Mouse (Mus musculus) liver, embryonic 13.5 days (tissue): Measurements from ENCODE around the gene Tshz2. TPM values are rescaled to one million over a fixed set of nuclear protein-coding genes. Genes with fewer than 3 reads are reported as not detected.

ENCODE experiments used
- ATAC-seq: fragments of 200-750 bp; cut with Nextera tagmentation; 2 replicates; pipeline ENCODE4 v1.8.0; 2017; ENCODE audit warnings: low read depth, mild to moderate bottlenecking, moderate number of reproducible peaks, moderate library complexity
- DNase-seq: peaks from one replicate; pipeline ENCODE4 v3.0.0; 2022
- H3K27ac ChIP-seq: fragments of 300-500 bp; sonication (generic); 2 replicates; pipeline ENCODE4 v1.5.1; 2015; ENCODE audit warnings: moderate library complexity, mild to moderate bottlenecking, inconsistent platforms
- H3K27me3 ChIP-seq: fragments of 300-500 bp; sonication (generic); 2 replicates; pipeline ENCODE4 v1.6.1; 2015; ENCODE audit warnings: mild to moderate bottlenecking, inconsistent platforms
- H3K36me3 ChIP-seq: fragments of 300-500 bp; sonication (generic); 2 replicates; pipeline ENCODE4 v1.6.1; 2015; ENCODE audit warnings: mild to moderate bottlenecking, inconsistent platforms
- H3K4me1 ChIP-seq: fragments of 300-500 bp; sonication (generic); replicated peaks from 2 replicates; pipeline ENCODE4 v1.6.1; 2015; ENCODE audit warnings: inconsistent platforms
- H3K4me2 ChIP-seq: fragments of 300-500 bp; sonication (generic); 2 replicates; pipeline ENCODE4 v1.6.1; 2015; ENCODE audit warnings: inconsistent platforms, mild to moderate bottlenecking, moderate library complexity
- H3K4me3 ChIP-seq: fragments of 300-500 bp; sonication (generic); replicated peaks from 2 replicates; pipeline ENCODE4 v1.5.1; 2015; ENCODE audit warnings: mild to moderate bottlenecking, inconsistent platforms
- H3K9ac ChIP-seq: fragments of 300-500 bp; sonication (generic); 2 replicates; pipeline ENCODE4 v1.6.1; 2015; ENCODE audit warnings: mild to moderate bottlenecking, inconsistent platforms
- H3K9me3 ChIP-seq: fragments of 300-500 bp; sonication (generic); replicated peaks from 2 replicates; pipeline ENCODE4 v1.6.1; 2016; ENCODE audit warnings: inconsistent platforms
- WGBS: fragments of 180-500 bp; shearing (Covaris S2); methylation state at CpG from one replicate; pipeline ENCODE4 v1.1.7; 2015; ENCODE audit not compliant: insufficient replicate concordance; 5-methylcytosine and 5-hydroxymethylcytosine counted together
- polyA plus RNA-seq: library from polyadenylated mRNA; unstranded; fragments of >200 nt; fragmentation: Nextera tagmentation; extraction: Ambion mirVana; gene quantifications from 2 replicates; pipeline ENCODE4 v1.2.1, GENCODE M21; 2015

Tshz2 gene
- polyA plus RNA-seq, 1 experiment from 2014 or later, result 1.0 TPM

GRCm38 (mm10) chr2:170101132-170101531 is 468.3 kb downstream of the Tshz2 start:
- 2% methylated on average over 12 of the region's 12 CpGs for WGBS
- H3K27me3 ChIP-seq, result 0 out of 2 replicates have a peak, but pooled peaks cover 3% of the 10 kb centered on the region
- H3K27ac ChIP-seq, result no peak overlapping the region
- no peak overlapping the region for H3K9ac ChIP-seq
- no peak overlapping the region for H3K4me3 ChIP-seq
- H3K4me2 ChIP-seq, result no peak overlapping the region
- ATAC-seq, result peak; percentile 49; the same call in 1 of the 2 replicates
- H3K4me1 ChIP-seq, result 0 out of 2 replicates have a peak, but pooled peaks cover 4% of the 10 kb centered on the region
- DNase-seq, result peak; percentile 77
- no peaks in the 10 kb centered on the region for H3K9me3 ChIP-seq
- no peaks in the 10 kb centered on the region for H3K36me3 ChIP-seq

- ATAC-seq (no peak), DNase-seq (no peak)
- Histone ChIP-seq H3K4me2 (no peak overlapping the region), H3K9ac (no peak overlapping the region), H3K9me3 (no peaks in the 10 kb centered on the region), H3K4me3 (no peak overlapping the region), H3K36me3 (peaks cover 4% of the 10 kb centered on the region; the same call in 1 of the 2 replicates), H3K4me1 (0 out of 2 replicates have a peak, but pooled peaks cover 4% of the 10 kb centered on the region), H3K27ac (no peak overlapping the region), H3K27me3 (0 out of 2 replicates have a peak, but pooled peaks cover 3% of the 10 kb centered on the region)
- 64% methylated on average over 7 of the region's 7 CpGs for WGBS
Measured at GRCm38 (mm10) chr2:170101932-170102331, 469.1 kb downstream of the Tshz2 start.

GRCm38 (mm10) chr2:170103341-170103740 is 470.5 kb downstream of the Tshz2 start:
- H3K36me3 ChIP-seq, result peaks cover 14% of the 10 kb centered on the region; the same call in 1 of the 2 replicates
- 73% methylated on average over 5 of the region's 5 CpGs for WGBS
- no peaks in the 10 kb centered on the region for H3K9me3 ChIP-seq
- H3K9ac ChIP-seq, result no peak overlapping the region
- H3K27me3 ChIP-seq, result 0 out of 2 replicates have a peak, but pooled peaks cover 3% of the 10 kb centered on the region
- no peak overlapping the region for H3K27ac ChIP-seq
- H3K4me2 ChIP-seq, result no peak overlapping the region
- ATAC-seq (no peak), DNase-seq (no peak)
- H3K4me1 ChIP-seq, result 0 out of 2 replicates have a peak, but pooled peaks cover 4% of the 10 kb centered on the region
- no peak overlapping the region for H3K4me3 ChIP-seq

- WGBS, result 38% methylated on average over 9 of the region's 9 CpGs
- Histone ChIP-seq H3K36me3 (peaks cover 18% of the 10 kb centered on the region; the same call in 1 of the 2 replicates), H3K27ac (no peak overlapping the region), H3K4me1 (0 out of 2 replicates have a peak, but pooled peaks cover 4% of the 10 kb centered on the region), H3K9me3 (no peaks in the 10 kb centered on the region), H3K4me2 (no peak overlapping the region), H3K9ac (no peak overlapping the region), H3K4me3 (no peak overlapping the region), H3K27me3 (0 out of 2 replicates have a peak, but pooled peaks cover 3% of the 10 kb centered on the region)
- DNase-seq, result peak; percentile 25
- peak; percentile 25; the same call in 1 of the 2 replicates for ATAC-seq
Measured at GRCm38 (mm10) chr2:170103852-170104251, 471.0 kb downstream of the Tshz2 start.

GRCm38 (mm10) chr2:170104396-170104795 is 471.6 kb downstream of the Tshz2 start:
- H3K27me3 ChIP-seq, result no peaks in the 10 kb centered on the region
- ATAC-seq, result no peak
- H3K36me3 ChIP-seq, result peaks cover 24% of the 10 kb centered on the region
- no peak overlapping the region for H3K9ac ChIP-seq
- no peak overlapping the region for H3K4me3 ChIP-seq
- no peak overlapping the region for H3K4me2 ChIP-seq
- no peak overlapping the region for H3K27ac ChIP-seq
- DNase-seq, result no peak
- H3K4me1 ChIP-seq, result 0 out of 2 replicates have a peak, but pooled peaks cover 4% of the 10 kb centered on the region
- 76% methylated on average over 6 of the region's 6 CpGs for WGBS
- H3K9me3 ChIP-seq, result no peaks in the 10 kb centered on the region

GRCm38 (mm10) chr2:170106000-170106399 is 473.2 kb downstream of the Tshz2 start:
- H3K4me1 ChIP-seq, result 0 out of 2 replicates have a peak, but pooled peaks cover 4% of the 10 kb centered on the region
- ATAC-seq (no peak), DNase-seq (no peak)
- 82% methylated on average over 9 of the region's 9 CpGs for WGBS
- no peak overlapping the region for H3K9ac ChIP-seq
- H3K4me3 ChIP-seq, result no peak overlapping the region
- no peak overlapping the region for H3K27ac ChIP-seq
- no peak overlapping the region for H3K4me2 ChIP-seq
- no peaks in the 10 kb centered on the region for H3K9me3 ChIP-seq
- H3K27me3 ChIP-seq, result no peaks in the 10 kb centered on the region
- peaks cover 40% of the 10 kb centered on the region for H3K36me3 ChIP-seq

GRCm38 (mm10) chr2:170107791-170108190 is 475.0 kb downstream of the Tshz2 start:
- DNase-seq (no peak), ATAC-seq (no peak)
- 57% methylated on average over 3 of the region's 3 CpGs for WGBS
- Histone ChIP-seq H3K9me3 (no peaks in the 10 kb centered on the region), H3K36me3 (peaks cover 58% of the 10 kb centered on the region), H3K27ac (no peak overlapping the region), H3K4me1 (0 out of 2 replicates have a peak, but pooled peaks cover 4% of the 10 kb centered on the region), H3K4me2 (no peak overlapping the region), H3K9ac (no peak overlapping the region), H3K27me3 (no peaks in the 10 kb centered on the region), H3K4me3 (no peak overlapping the region)

- WGBS, result 71% methylated on average over 5 of the region's 5 CpGs
- ATAC-seq (no peak), DNase-seq (no peak)
- Histone ChIP-seq H3K9me3 (no peaks in the 10 kb centered on the region), H3K4me3 (no peak overlapping the region), H3K9ac (no peak overlapping the region), H3K36me3 (peaks cover 75% of the 10 kb centered on the region), H3K4me2 (no peak overlapping the region), H3K27me3 (no peaks in the 10 kb centered on the region), H3K27ac (no peak overlapping the region), H3K4me1 (0 out of 2 replicates have a peak, but pooled peaks cover 4% of the 10 kb centered on the region)
Measured at GRCm38 (mm10) chr2:170109528-170109927, 476.7 kb downstream of the Tshz2 start.

GRCm38 (mm10) chr2:170110306-170110705 is 477.5 kb downstream of the Tshz2 start:
- Histone ChIP-seq H3K4me3 (no peak overlapping the region), H3K4me2 (no peak overlapping the region), H3K9ac (no peak overlapping the region), H3K27me3 (no peaks in the 10 kb centered on the region), H3K27ac (no peak overlapping the region), H3K9me3 (no peaks in the 10 kb centered on the region), H3K36me3 (peaks cover 83% of the 10 kb centered on the region), H3K4me1 (0 out of 2 replicates have a peak, but pooled peaks cover 7% of the 10 kb centered on the region)
- WGBS, result 82% methylated on average over 8 of the region's 8 CpGs
- DNase-seq (no peak), ATAC-seq (no peak)

- no peak overlapping the region for H3K9ac ChIP-seq
- 0 out of 2 replicates have a peak overlapping the region, but pooled peaks have one; percentile 25 for H3K27ac ChIP-seq
- WGBS, result 20% methylated on average over 4 of the region's 4 CpGs
- peaks cover 44% of the 10 kb centered on the region for H3K4me1 ChIP-seq
- no peaks in the 10 kb centered on the region for H3K27me3 ChIP-seq
- no peak overlapping the region for H3K4me2 ChIP-seq
- ATAC-seq (0 out of 2 replicates have a peak, but pooled peaks have one; percentile 10), DNase-seq (peak; percentile 48)
- peaks cover 91% of the 10 kb centered on the region for H3K36me3 ChIP-seq
- no peaks in the 10 kb centered on the region for H3K9me3 ChIP-seq
- no peak overlapping the region for H3K4me3 ChIP-seq
Measured at GRCm38 (mm10) chr2:170116704-170117281, 484.0 kb downstream of the Tshz2 start.

GRCm38 (mm10) chr2:170120139-170121027 is 487.6 kb downstream of the Tshz2 start:
- Histone ChIP-seq H3K9me3 (no peaks in the 10 kb centered on the region), H3K27ac (no peak overlapping the region), H3K9ac (no peak overlapping the region), H3K4me2 (no peak overlapping the region), H3K4me1 (peaks cover 67% of the 10 kb centered on the region), H3K27me3 (no peaks in the 10 kb centered on the region), H3K36me3 (peaks cover 70% of the 10 kb centered on the region), H3K4me3 (no peak overlapping the region)
- WGBS, result 82% methylated on average over 19 of the region's 19 CpGs
- no peak; the same call in 1 of the 2 replicates for ATAC-seq
- no peak for DNase-seq
